Mouse (Mus musculus) limb, embryonic 14.5 days (tissue): ENCODE data around the gene Stx1b. TPM values are rescaled to one million over a fixed set of nuclear protein-coding genes. Genes with fewer than 3 reads are reported as not detected.
"Not testable (repeated sequence)": the region's sequence is repeated elsewhere in the genome, so short reads cannot be mapped to it uniquely, and the experiment has no call there.

Source experiments
- ATAC-seq: fragments of 200-750 bp; cut with Nextera tagmentation; 2 replicates; pipeline ENCODE4 v1.8.0; 2017; ENCODE audit warnings: low read depth, moderate number of reproducible peaks, moderate TSS enrichment; ENCODE audit not compliant: low FRiP score
- DNase-seq: peaks from one replicate; pipeline ENCODE4 v3.0.0-alpha.2; 2015; ENCODE audit warnings: low spot score
- H3K27ac ChIP-seq: fragments of 300-500 bp; sonication (generic); replicated peaks from 2 replicates; pipeline ENCODE4 v1.5.1; 2014; ENCODE audit warnings: low read depth, mild to moderate bottlenecking, low read length, moderate library complexity, mixed read lengths
- H3K27me3 ChIP-seq: fragments of 300-500 bp; sonication (generic); 2 replicates; pipeline ENCODE4 v1.6.1; 2014; ENCODE audit warnings: low read length, mixed read lengths; ENCODE audit not compliant: control insufficient read depth, insufficient read depth
- H3K36me3 ChIP-seq: fragments of 300-500 bp; sonication (generic); 2 replicates; pipeline ENCODE4 v1.6.1; 2014; ENCODE audit warnings: mild to moderate bottlenecking, low read length, moderate library complexity, mixed read lengths; ENCODE audit not compliant: control insufficient read depth, insufficient read depth
- H3K4me1 ChIP-seq: fragments of 300-500 bp; sonication (generic); 2 replicates; pipeline ENCODE4 v1.6.1; 2014; ENCODE audit warnings: antibody characterized with exemption, low read length, mixed read lengths; ENCODE audit not compliant: control insufficient read depth, insufficient read depth
- H3K4me2 ChIP-seq: fragments of 300-500 bp; sonication (generic); replicated peaks from 2 replicates; pipeline ENCODE4 v1.6.1; 2014; ENCODE audit warnings: low read depth, mild to moderate bottlenecking, low read length, moderate library complexity; ENCODE audit not compliant: severe bottlenecking
- H3K4me3 ChIP-seq: fragments of 300-500 bp; sonication (generic); replicated peaks from 2 replicates; pipeline ENCODE4 v1.5.1; 2014; ENCODE audit warnings: low read length
- H3K9ac ChIP-seq: fragments of 300-500 bp; sonication (generic); 2 replicates; pipeline ENCODE4 v1.6.1; 2014; ENCODE audit warnings: mild to moderate bottlenecking, low read depth, low read length, moderate library complexity; ENCODE audit not compliant: severe bottlenecking
- H3K9me3 ChIP-seq: fragments of 300-500 bp; sonication (generic); 2 replicates; pipeline ENCODE4 v1.6.1; 2016; ENCODE audit warnings: low read length; ENCODE audit not compliant: control insufficient read depth
- POLR2A ChIP-seq: fragments of 200-500 bp; IDR thresholded peaks from 2 replicates; pipeline ENCODE4 v1.8.0; 2012; ENCODE audit warnings: inconsistent platforms, mild to moderate bottlenecking, moderate library complexity, borderline replicate concordance; ENCODE audit not compliant: insufficient read depth, insufficient read length; ENCODE audit errors: extremely low read depth
- WGBS: fragments of 180-500 bp; shearing (Covaris S2); extraction: QIAGEN DNeasy Blood & Tissue Kit; methylation state at CpG from one replicate; pipeline ENCODE4 v1.1.7; 2014; 5-methylcytosine and 5-hydroxymethylcytosine counted together
- polyA plus RNA-seq, 2 experiments: library from polyadenylated mRNA; depleted of rRNA in 1 of 2; stranded (reverse) in 1 of 2; unstranded in 1 of 2; fragments of >200 nt; fragmentation: Nextera tagmentation in 1 of 2; extraction: Ambion mirVana in 1 of 2; gene quantifications; 2 replicates each; pipeline versions ENCODE4 v1.2.1 to v1.2.3; 2012 to 2014

Gene Stx1b
- polyA plus RNA-seq, 2 experiments: 4.0 to 43.9 TPM

DNA sequence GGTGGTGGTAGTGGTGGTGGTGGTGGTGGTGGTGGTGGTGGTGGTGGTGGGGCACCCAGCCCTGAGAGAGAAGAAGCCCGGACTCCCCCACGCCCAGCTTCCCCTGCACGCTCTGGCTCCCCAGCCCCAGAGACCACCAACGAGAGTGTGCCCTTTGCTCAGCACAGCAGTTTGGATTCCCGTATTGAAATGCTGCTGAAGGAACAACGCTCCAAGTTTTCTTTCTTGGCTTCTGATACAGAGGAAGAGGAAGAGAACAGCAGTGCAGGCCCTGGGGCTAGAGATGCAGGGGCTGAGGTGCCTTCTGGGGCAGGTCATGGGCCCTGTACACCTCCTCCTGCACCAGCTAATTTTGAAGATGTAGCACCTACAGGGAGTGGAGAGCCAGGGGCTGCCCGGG, 39.0 kb downstream of the Stx1b start, which contains the start of gene Gm49388:
Gm49388 (plus strand) TSS at position 301 of the 400 bp plus-strand sequence.
- Histone ChIP-seq H3K4me1 (no peaks in the 10 kb centered on the region), H3K4me3 (no peak within 1 kb of the TSS), H3K36me3 (peaks cover 96% of the 10 kb centered on the region), H3K27ac (no peak within 1 kb of the TSS), H3K27me3 (no peaks in the 10 kb centered on the region), H3K4me2 (no peak within 1 kb of the TSS), H3K9ac (no peak within 1 kb of the TSS), H3K9me3 (no peaks in the 10 kb centered on the region)
- TF ChIP-seq POLR2A: no peak
- ATAC-seq (no peak), DNase-seq (no peak)
- 92% methylated on average over 4 of the region's 7 CpGs for WGBS

- Histone ChIP-seq H3K9me3 (no peaks in the 10 kb centered on the region), H3K9ac (peak overlapping the region; percentile 92; the same call in 1 of the 2 replicates), H3K27me3 (no peaks in the 10 kb centered on the region), H3K4me1 (peaks cover 12% of the 10 kb centered on the region; the same call in 1 of the 2 replicates), H3K4me2 (peak overlapping the region; percentile 74), H3K4me3 (peak overlapping the region; percentile 94), H3K27ac (no peak overlapping the region), H3K36me3 (peaks cover 42% of the 10 kb centered on the region)
- DNase-seq (no peak), ATAC-seq (no peak)
- no peak for TF ChIP-seq POLR2A
- WGBS: 73% methylated on average over 4 of the region's 4 CpGs
Observed at GRCm38 (mm10) chr7:127778350-127778749, 46.0 kb downstream of the Stx1b start.

- DNase-seq (peak; percentile 46), ATAC-seq (peak; percentile 51)
- 0 out of 2 replicates have a peak, but pooled peaks have one; percentile 9 for TF ChIP-seq POLR2A
- Histone ChIP-seq H3K4me3 (peak overlapping the region; percentile 94), H3K9me3 (no peaks in the 10 kb centered on the region), H3K27ac (peak overlapping the region; percentile 96), H3K9ac (peak overlapping the region; percentile 92), H3K27me3 (no peaks in the 10 kb centered on the region), H3K4me1 (peaks cover 12% of the 10 kb centered on the region; the same call in 1 of the 2 replicates), H3K4me2 (peak overlapping the region; percentile 74), H3K36me3 (peaks cover 39% of the 10 kb centered on the region)
- 9% methylated on average over 42 of the region's 66 CpGs for WGBS
Observed at GRCm38 (mm10) chr7:127777474-127778266, 46.7 kb downstream of the Stx1b start.

- Histone ChIP-seq H3K4me2 (peak overlapping the region; percentile 74), H3K4me1 (peaks cover 12% of the 10 kb centered on the region; the same call in 1 of the 2 replicates), H3K27ac (peak overlapping the region; percentile 96), H3K9me3 (no peaks in the 10 kb centered on the region), H3K9ac (peak overlapping the region; percentile 92), H3K27me3 (no peaks in the 10 kb centered on the region), H3K36me3 (peaks cover 32% of the 10 kb centered on the region), H3K4me3 (peak overlapping the region; percentile 94)
- TF ChIP-seq POLR2A: peak; percentile 73; the same call in 1 of the 2 replicates
- ATAC-seq: peak; percentile 90
- DNase-seq: peak; percentile 96
- WGBS: under 1% methylated on average over 50 of the region's 70 CpGs
Observed at GRCm38 (mm10) chr7:127776878-127777473, 47.4 kb downstream of the Stx1b start.

DNA sequence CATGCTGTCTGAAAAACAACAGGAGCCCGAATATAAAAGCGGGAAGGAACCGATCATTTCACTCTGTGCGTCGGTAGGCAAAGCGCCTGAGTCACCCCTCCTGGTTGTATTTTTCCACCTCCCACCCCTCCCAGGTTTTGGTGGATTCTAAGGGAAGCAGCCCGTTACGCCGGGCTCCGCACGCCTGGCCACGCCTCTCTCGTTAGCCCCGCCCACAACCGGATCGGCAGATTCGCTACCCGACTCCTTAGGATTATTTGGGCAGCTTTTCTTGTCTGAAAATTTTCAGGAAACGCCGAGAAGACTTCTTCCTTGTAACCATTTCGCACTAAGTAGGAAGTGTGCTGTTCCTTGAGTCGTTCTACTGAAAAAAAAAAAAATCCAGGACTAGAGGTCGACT, 47.9 kb downstream of the Stx1b start, which contains the start of gene Setd1a:
Setd1a (plus strand) TSS at position 245 of the 400 bp plus-strand sequence.
- under 1% methylated on average over 23 of the region's 23 CpGs for WGBS
- peak within 1 kb of the TSS; percentile 74 for H3K4me2 ChIP-seq
- no peaks in the 10 kb centered on the region for H3K9me3 ChIP-seq
- H3K4me1 ChIP-seq: peaks cover 12% of the 10 kb centered on the region; the same call in 1 of the 2 replicates
- peak; percentile 89 for DNase-seq
- 0 out of 2 replicates have a peak, but pooled peaks have one; percentile 7 for TF ChIP-seq POLR2A
- ATAC-seq: peak; percentile 77
- peaks cover 27% of the 10 kb centered on the region for H3K36me3 ChIP-seq
- no peaks in the 10 kb centered on the region for H3K27me3 ChIP-seq
- H3K9ac ChIP-seq: peak within 1 kb of the TSS; percentile 92
- H3K4me3 ChIP-seq: peak within 1 kb of the TSS; percentile 94
- H3K27ac ChIP-seq: peak within 1 kb of the TSS; percentile 96

DNA sequence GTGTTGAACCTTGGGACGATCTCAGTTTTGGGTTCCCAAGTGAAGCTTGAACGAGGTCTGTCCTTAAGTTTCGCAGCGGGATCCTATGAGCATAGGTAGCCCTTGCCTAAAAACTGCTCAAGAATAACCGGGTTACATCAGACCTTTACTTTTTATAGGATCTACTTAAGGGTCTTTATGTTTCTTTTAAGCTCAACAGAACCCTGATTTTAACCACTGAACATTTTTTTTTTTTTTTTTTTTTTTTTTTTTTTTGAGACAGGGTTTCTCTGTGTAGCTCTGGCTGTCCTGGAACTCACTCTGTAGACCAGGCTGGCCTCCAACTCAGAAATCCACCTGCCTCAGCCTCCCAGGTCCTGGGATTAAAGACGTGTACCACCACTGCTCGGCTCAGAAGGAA, 48.5 kb downstream of the Stx1b start:
- peak overlapping the region; percentile 74 for H3K4me2 ChIP-seq
- H3K9ac ChIP-seq: peak overlapping the region; percentile 92
- 66% methylated on average over 7 of the region's 7 CpGs for WGBS
- DNase-seq, H3K27me3 ChIP-seq, ATAC-seq, H3K9me3 ChIP-seq: not testable (repeated sequence)
- peaks cover 13% of the 10 kb centered on the region for H3K4me1 ChIP-seq
- H3K27ac ChIP-seq: peak overlapping the region; percentile 96
- peak overlapping the region; percentile 94 for H3K4me3 ChIP-seq
- peaks cover 21% of the 10 kb centered on the region for H3K36me3 ChIP-seq
